Mouse (Mus musculus) left cerebral cortex, postnatal 36 days (tissue): ENCODE data around the gene Pawr. TPM values are rescaled to one million over a fixed set of nuclear protein-coding genes. Genes with fewer than 3 reads are reported as not detected.

Source experiments
- DNase-seq, 2 experiments: peaks; one replicate each; pipeline ENCODE4 v3.0.0; 2021 to 2022; ENCODE audit warnings: low spot score in 2 of 2, mixed read lengths in 1 of 2
- intact Hi-C: fragments of 180-260 bp; cut with DNase I; formaldehyde crosslinking; loops from one replicate; pipeline ENCODE4 v1.15.1; 2025
- total RNA-seq, 2 experiments: library from RNA; stranded (reverse); gene quantifications; 2 replicates each; pipeline ENCODE4 v1.2.3; 2021

The Pawr gene
- total RNA-seq, 2 experiments from 2014 or later, result 2.8 to 3.4 TPM

GRCm38 (mm10) chr10:108307772-108308171 is 24.1 kb upstream of the Pawr start:
- intact Hi-C loops, result no loop called here
- DNase-seq, result no peak

GRCm38 (mm10) chr10:108310195-108310594 is 21.7 kb upstream of the Pawr start:
- intact Hi-C loops, result no loop called here
- DNase-seq, result no peak

GRCm38 (mm10) chr10:108311396-108311795 is 20.5 kb upstream of the Pawr start:
- intact Hi-C loops, result no loop called here
- DNase-seq, result no peak

GRCm38 (mm10) chr10:108313845-108314244 is 18.1 kb upstream of the Pawr start:
- no peak for DNase-seq
- intact Hi-C loops, result no loop called here

GRCm38 (mm10) chr10:108314396-108314795 is 17.5 kb upstream of the Pawr start:
- DNase-seq, result no peak
- intact Hi-C loops, result no loop called here

GRCm38 (mm10) chr10:108315236-108315635 is 16.7 kb upstream of the Pawr start:
- intact Hi-C loops, result no loop called here

GRCm38 (mm10) chr10:108328356-108328755 is 3.6 kb upstream of the Pawr start:
- DNase-seq, result no peak
- intact Hi-C loops, result no loop called here

More at GRCm38 (mm10) chr10:108315236-108315635, 16.7 kb upstream of the Pawr start:
- DNase-seq, result no peak

- intact Hi-C loops, result no loop called here
- no peak for DNase-seq
These were observed 2.9 kb upstream of the Pawr start for GRCm38 (mm10) chr10:108328983-108329382.

- no peak for DNase-seq
- intact Hi-C loops, result loop anchor here (10.0 kb wide), 1 partner anchor 115 kb away; no protein-coding TSS in a partner anchor
These were observed 2.1 kb upstream of the Pawr start for GRCm38 (mm10) chr10:108329771-108330170.

- intact Hi-C loops, result loop anchor here (10.0 kb wide), 1 partner anchor 114 kb away; no protein-coding TSS in a partner anchor
- no peak for DNase-seq
These were observed 957 bp upstream of the Pawr start for GRCm38 (mm10) chr10:108330964-108331363.

- peak; percentile 27 to 29 for DNase-seq
- intact Hi-C loops, result loop anchor here (10.0 kb wide), 1 partner anchor 112 kb away; no protein-coding TSS in a partner anchor
These were observed 935 bp downstream of the Pawr start for GRCm38 (mm10) chr10:108332571-108333541.

GRCm38 (mm10) chr10:108333642-108334041 is 1.7 kb downstream of the Pawr start:
- DNase-seq, result no peak
- intact Hi-C loops, result loop anchor here (10.0 kb wide), 1 partner anchor 111 kb away; no protein-coding TSS in a partner anchor

- intact Hi-C loops, result loop anchor here (10.0 kb wide), 1 partner anchor 111 kb away; no protein-coding TSS in a partner anchor
- DNase-seq, result no peak
These were observed 2.2 kb downstream of the Pawr start for GRCm38 (mm10) chr10:108334096-108334495.

GRCm38 (mm10) chr10:108335736-108336292 is 3.9 kb downstream of the Pawr start:
- intact Hi-C loops, result loop anchor here (10.0 kb wide), 1 partner anchor 109 kb away; no protein-coding TSS in a partner anchor
- no peak for DNase-seq

- intact Hi-C loops, result loop anchor here (10.0 kb wide), 1 partner anchor 108 kb away; no protein-coding TSS in a partner anchor
- no peak for DNase-seq
These were observed 4.7 kb downstream of the Pawr start for GRCm38 (mm10) chr10:108336581-108336980.

- intact Hi-C loops, result loop anchor here (10.0 kb wide), 1 partner anchor 106 kb away; no protein-coding TSS in a partner anchor
- no peak for DNase-seq
These were observed 6.4 kb downstream of the Pawr start for GRCm38 (mm10) chr10:108338055-108338961.

GRCm38 (mm10) chr10:108339118-108339517 is 7.2 kb downstream of the Pawr start:
- intact Hi-C loops, result loop anchor here (10.0 kb wide), 1 partner anchor 106 kb away; no protein-coding TSS in a partner anchor
- no peak for DNase-seq

GRCm38 (mm10) chr10:108339872-108340271 is 8.0 kb downstream of the Pawr start:
- intact Hi-C loops, result loop anchor here (10.0 kb wide), 1 partner anchor 105 kb away; no protein-coding TSS in a partner anchor
- no peak for DNase-seq

- no peak for DNase-seq
- intact Hi-C loops, result no loop called here
These were observed 11.8 kb downstream of the Pawr start for GRCm38 (mm10) chr10:108343734-108344133.
